In the genomic region with DNA sequence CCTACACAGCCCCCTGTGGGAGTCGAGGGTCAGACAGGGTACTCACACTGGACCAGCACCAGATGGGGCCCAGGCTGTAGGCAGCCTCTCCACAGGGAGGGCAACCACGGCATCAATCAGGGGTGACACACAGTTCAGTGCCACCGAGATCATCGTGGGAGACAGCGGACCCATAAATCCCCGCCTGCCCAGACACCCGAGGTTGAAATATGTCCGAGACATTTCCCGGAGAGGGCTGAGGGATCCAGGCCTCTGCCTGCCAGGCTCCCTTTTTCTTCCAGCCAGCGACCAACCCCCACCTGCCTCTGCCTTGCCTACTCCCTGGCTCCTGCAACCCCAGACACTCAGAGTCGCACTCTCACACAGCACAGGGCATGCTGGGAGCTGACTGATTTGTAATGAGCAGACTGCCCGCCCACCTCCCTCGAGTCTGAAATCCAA, we compare ENCODE assay signal across 9 mouse cellular contexts. TPM values are rescaled to one million over a fixed set of nuclear protein-coding genes. Genes with fewer than 3 reads are reported as not detected.
A peak's percentile ranks its signal among the peaks of the same experiment; 100 is the strongest.
DNase-seq lines count a peak whose midpoint lies in the region; ATAC-seq and TF ChIP-seq lines count a peak whose summit lies in the region.
"Had no signal": no experiment of that assay in that cellular context is flagged by ENCODE, and none has a peak within 500 bp of the region (broad histone marks: within the 10 kb centered on the region; RNA-seq: fewer than 3 reads in every experiment).

No protein-coding gene starts in this region.

- peak overlapping the region; percentile 12; the same call in 1 of the 2 replicates for H3K9ac ChIP-seq in kidney, embryonic 14.5 days (ENCODE audit: low read depth, low read length)
- H3K9ac ChIP-seq in MEL (ENCODE audit: control insufficient read depth, low read depth, low read length, poor library complexity, severe bottlenecking), result no peak overlapping the region
- peak overlapping the region; percentile 7; the same call in 1 of the 2 replicates for H3K9ac ChIP-seq in limb, embryonic 15.5 days

- H3K27ac ChIP-seq in kidney, embryonic 14.5 days (ENCODE audit: low read depth, low read length), result no peak overlapping the region
- no peak overlapping the region for H3K27ac ChIP-seq in MEL (ENCODE audit: control insufficient read depth, low read depth, low read length)
- H3K27ac ChIP-seq in limb, embryonic 15.5 days, result no peak overlapping the region

- peak; percentile 89 for ATAC-seq in kidney, embryonic 14.5 days (ENCODE audit: low FRiP score, low TSS enrichment)
- no peak for ATAC-seq in limb, embryonic 15.5 days (ENCODE audit: insufficient number of reproducible peaks, low FRiP score, low TSS enrichment, low read depth)
- no peak for ATAC-seq in erythroid progenitor cell, adult 5-6 weeks (replicated peaks; ENCODE audit: low FRiP score, poor library complexity, severe bottlenecking)

- 12% methylated on average over 13 of the region's 13 CpGs for WGBS in kidney, embryonic 14.5 days
- 23% methylated on average over 13 of the region's 13 CpGs for WGBS in limb, embryonic 15.5 days

- H3K36me3 ChIP-seq in kidney, embryonic 14.5 days (ENCODE audit: control insufficient read depth, insufficient read depth, low read length), result no peaks in the 10 kb centered on the region
- H3K36me3 ChIP-seq in MEL (ENCODE audit: control insufficient read depth in 1 of 2, insufficient read depth in 2 of 2, low read length in 2 of 2), result peaks cover 0 to 4% of the 10 kb centered on the region in 2 experiments; a peak in 1 of 4 replicates
- H3K36me3 ChIP-seq in limb, embryonic 15.5 days, result no peaks in the 10 kb centered on the region

- H3K9me3 ChIP-seq in kidney, embryonic 14.5 days (ENCODE audit: control insufficient read depth, low read length), result no peaks in the 10 kb centered on the region
- no peaks in the 10 kb centered on the region for H3K9me3 ChIP-seq in MEL (replicated peaks; ENCODE audit: insufficient read depth, low read length)
- no peaks in the 10 kb centered on the region for H3K9me3 ChIP-seq in limb, embryonic 15.5 days

- no peak for TF ChIP-seq EP300 in MEL (IDR thresholded peaks at IDR 0.05; ENCODE audit: low read depth in 1 of 2, low read length in 2 of 2)

- no peaks in the 10 kb centered on the region; the same call in 1 of the 2 replicates for H3K27me3 ChIP-seq in kidney, embryonic 14.5 days (ENCODE audit: control insufficient read depth, insufficient read depth, low read length)
- no peaks in the 10 kb centered on the region for H3K27me3 ChIP-seq in MEL (ENCODE audit: control insufficient read depth in 1 of 2, insufficient read depth in 2 of 2, low read length in 2 of 2)
- no peaks in the 10 kb centered on the region for H3K27me3 ChIP-seq in limb, embryonic 15.5 days

- H3K79me2 ChIP-seq in MEL (ENCODE audit: control insufficient read depth, insufficient read depth, low read length, poor library complexity), result no peaks in the 10 kb centered on the region

- no peak for TF ChIP-seq CTCF in MEL (IDR thresholded peaks at IDR 0.05 in 2 of 3, conservative IDR thresholded peaks at IDR 0.05 in 1 of 3; ENCODE audit: control insufficient read depth in 1 of 3, insufficient read depth in 1 of 3, low read depth in 2 of 3, low read length in 3 of 3, poor library complexity in 1 of 3, severe bottlenecking in 1 of 3)

- TF ChIP-seq POLR2A in MEL (IDR thresholded peaks at IDR 0.05; ENCODE audit: control insufficient read depth in 1 of 2, insufficient read depth in 1 of 2, low read depth in 1 of 2, low read length in 2 of 2, poor library complexity in 1 of 2), result no peak

- peak overlapping the region; percentile 22 for H3K4me2 ChIP-seq in kidney, embryonic 14.5 days (replicated peaks; ENCODE audit: low read depth, low read length)
- 0 out of 2 replicates have a peak overlapping the region, but pooled peaks have one; percentile 7 for H3K4me2 ChIP-seq in limb, embryonic 15.5 days

- peaks cover 8% of the 10 kb centered on the region for H3K4me1 ChIP-seq in kidney, embryonic 14.5 days (ENCODE audit: control insufficient read depth, insufficient read depth, low read length)
- peaks cover 4 to 7% of the 10 kb centered on the region in 2 experiments for H3K4me1 ChIP-seq in MEL (ENCODE audit: control insufficient read depth in 1 of 2, insufficient read depth in 2 of 2, low read length in 2 of 2)
- peaks cover 5% of the 10 kb centered on the region for H3K4me1 ChIP-seq in limb, embryonic 15.5 days

- no peak for DNase-seq in kidney, adult 11 months
- peak; percentile 19 for DNase-seq in MEL (ENCODE audit: low read depth, low spot score)
- peak; percentile 43 for DNase-seq in embryo, embryonic 9.5 days (ENCODE audit: extremely low spot score)
- no peak for DNase-seq in thymus, postnatal 0 days (ENCODE audit: low spot score)
- no peak for DNase-seq in frontal cortex, postnatal 10 days (ENCODE audit: low spot score in 2 of 2)

- no peak for TF ChIP-seq RAD21 in MEL (IDR thresholded peaks at IDR 0.05; ENCODE audit: low read depth, low read length)

- H3K4me3 ChIP-seq in kidney, embryonic 14.5 days (ENCODE audit: low read length), result no peak overlapping the region
- no peak overlapping the region; a peak in 1 of 4 replicates for H3K4me3 ChIP-seq in MEL (ENCODE audit: control insufficient read depth in 1 of 2, insufficient read depth in 1 of 2, low read depth in 2 of 2, low read length in 2 of 2)
- H3K4me3 ChIP-seq in limb, embryonic 15.5 days, result no peak overlapping the region

TF ChIP-seq in MEL, 35 proteins besides CTCF, POLR2A, EP300 and RAD21:
- TF ChIP-seq HCFC1 (IDR thresholded peaks at IDR 0.05; ENCODE audit: low read depth, low read length), result no peak
- no peak for TF ChIP-seq POLR2AphosphoS2 (IDR thresholded peaks at IDR 0.05; ENCODE audit: low read length)
- no peak for TF ChIP-seq USF1 (IDR thresholded peaks at IDR 0.05; ENCODE audit: low read depth, low read length)
- TF ChIP-seq UBTF (IDR thresholded peaks at IDR 0.05; ENCODE audit: borderline replicate concordance, insufficient read depth, low read depth, low read length), result no peak
- no peak for TF ChIP-seq MEF2A (IDR thresholded peaks at IDR 0.05; ENCODE audit: extremely low read depth, insufficient replicate concordance, low read depth, low read length, poor library complexity, severe bottlenecking)
- TF ChIP-seq POLR2AphosphoS5 (IDR thresholded peaks at IDR 0.05; ENCODE audit: borderline replicate concordance, low read depth, low read length), result no peak
- TF ChIP-seq CHD2 (IDR thresholded peaks at IDR 0.05; ENCODE audit: low read length), result no peak
- TF ChIP-seq TAL1 (IDR thresholded peaks at IDR 0.05; ENCODE audit: low read length), result no peak
- no peak for TF ChIP-seq CHD1 (IDR thresholded peaks at IDR 0.05; ENCODE audit: low read depth, low read length)
- no peak for TF ChIP-seq MAFK (IDR thresholded peaks at IDR 0.05; ENCODE audit: borderline replicate concordance, low read depth, low read length)
- no peak for TF ChIP-seq ZMIZ1 (IDR thresholded peaks at IDR 0.05; ENCODE audit: low read depth, low read length)
- TF ChIP-seq MAX (IDR thresholded peaks at IDR 0.05; ENCODE audit: low read length), result no peak
- no peak for TF ChIP-seq JUND (IDR thresholded peaks at IDR 0.05; ENCODE audit: low read depth, low read length)
- no peak for TF ChIP-seq USF2 (IDR thresholded peaks at IDR 0.05; ENCODE audit: borderline replicate concordance in 1 of 2, insufficient read depth in 1 of 2, low read depth in 1 of 2, low read length in 2 of 2)
- no peak for TF ChIP-seq GABPA (IDR thresholded peaks at IDR 0.05; ENCODE audit: low read depth, low read length)
- no peak for TF ChIP-seq ELF1 (IDR thresholded peaks at IDR 0.05; ENCODE audit: low read depth, low read length)
- TF ChIP-seq ZKSCAN1 (IDR thresholded peaks at IDR 0.05; ENCODE audit: low read depth, low read length), result no peak
- TF ChIP-seq MYC (IDR thresholded peaks at IDR 0.05; ENCODE audit: low read depth, low read length), result no peak

RNA-seq across cellular contexts. Expression of gene Cdcp2, which starts 11.6 kb away (rescaled TPM):
- 0.12 TPM in 1 of 2 replicates, not detected in the other for polyA plus RNA-seq in kidney, embryonic 14.5 days (2014; fragmentation: Nextera tagmentation; extraction: Ambion mirVana)
- total RNA-seq in MEL (2012; rRNA removed), result not detected in 2 replicates
- not detected for polyA plus RNA-seq in MEL (2012; ENCODE audit: insufficient read depth in 1 of 2, insufficient read length in 2 of 2, low read depth in 1 of 2, low replicate concordance in 2 of 2, missing spikeins in 1 of 2)
- not detected in 2 replicates for polyA plus RNA-seq in limb, embryonic 15.5 days (2015; fragmentation: Nextera tagmentation; extraction: Ambion mirVana)
- polyA plus RNA-seq in thymus, postnatal 0 days (2015; fragmentation: Nextera tagmentation; extraction: Ambion mirVana), result not detected in 2 replicates
- not detected in 2 replicates for total RNA-seq in erythroid progenitor cell, adult 5-6 weeks (2015; ENCODE audit: low replicate concordance)
- total RNA-seq in erythroid progenitor cell, adult 5-6 weeks (2017; ENCODE audit: low replicate concordance), result not detected in 2 replicates
- total RNA-seq: layer of hippocampus, postnatal 25 days had no signal

RNA-seq across cellular contexts. Expression of gene Cyb5rl, which starts 41.5 kb away (rescaled TPM):
- polyA plus RNA-seq in kidney, embryonic 14.5 days (2014; fragmentation: Nextera tagmentation; extraction: Ambion mirVana), result 5.5 and 7.7 TPM in 2 replicates
- 5.6 and 8.5 TPM in 2 replicates for total RNA-seq in MEL (2012; rRNA removed)
- 1 to 10 TPM in 1 of 2 experiments, not detected in 1; 9.3 TPM for polyA plus RNA-seq in MEL (2012; ENCODE audit: insufficient read depth in 1 of 2, insufficient read length in 2 of 2, low read depth in 1 of 2, low replicate concordance in 2 of 2, missing spikeins in 1 of 2)
- 8.0 and 8.4 TPM in 2 replicates for polyA plus RNA-seq in limb, embryonic 15.5 days (2015; fragmentation: Nextera tagmentation; extraction: Ambion mirVana)
- 5.0 and 5.3 TPM in 2 replicates for polyA plus RNA-seq in thymus, postnatal 0 days (2015; fragmentation: Nextera tagmentation; extraction: Ambion mirVana)
- total RNA-seq in erythroid progenitor cell, adult 5-6 weeks (2015; ENCODE audit: low replicate concordance), result 0.36 TPM in 1 of 2 replicates, not detected in the other
- total RNA-seq in erythroid progenitor cell, adult 5-6 weeks (2017; ENCODE audit: low replicate concordance), result 0.15 TPM in 1 of 2 replicates, not detected in the other

RNA-seq across cellular contexts. Expression of gene Mrpl37, which starts 41.6 kb away (rescaled TPM):
- polyA plus RNA-seq in kidney, embryonic 14.5 days (2014; fragmentation: Nextera tagmentation; extraction: Ambion mirVana), result 108 and 125 TPM in 2 replicates
- 69.6 and 73.1 TPM in 2 replicates for total RNA-seq in MEL (2012; rRNA removed)
- 100 to 1,000 TPM; 153 to 423 TPM for polyA plus RNA-seq in MEL (2012; ENCODE audit: insufficient read depth in 1 of 2, insufficient read length in 2 of 2, low read depth in 1 of 2, low replicate concordance in 2 of 2, missing spikeins in 1 of 2)
- polyA plus RNA-seq in limb, embryonic 15.5 days (2015; fragmentation: Nextera tagmentation; extraction: Ambion mirVana), result 87.8 and 88.3 TPM in 2 replicates
- polyA plus RNA-seq in thymus, postnatal 0 days (2015; fragmentation: Nextera tagmentation; extraction: Ambion mirVana), result 78.1 and 80.6 TPM in 2 replicates
- 13.4 and 24.9 TPM in 2 replicates for total RNA-seq in erythroid progenitor cell, adult 5-6 weeks (2015; ENCODE audit: low replicate concordance)
- 11.0 and 14.3 TPM in 2 replicates for total RNA-seq in erythroid progenitor cell, adult 5-6 weeks (2017; ENCODE audit: low replicate concordance)

Comparison
In these comparisons a context has a peak if more than half of its experiments do, and no peak if none do; other contexts are left out.
1. DNase-seq: peak in MEL (single experiment) and embryo, embryonic 9.5 days (single experiment); none in kidney, adult 11 months (single experiment), thymus, postnatal 0 days (single experiment) and frontal cortex, postnatal 10 days (0 of 2).